Mouse (Mus musculus) embryonic fibroblast, embryonic 13.5 days (primary cell): Measurements from ENCODE around the gene Bfar. TPM values are rescaled to one million over a fixed set of nuclear protein-coding genes. Genes with fewer than 3 reads are reported as not detected.
"Not testable (repeated sequence)": the region's sequence is repeated elsewhere in the genome, so short reads cannot be mapped to it uniquely, and the experiment has no call there.

Source experiments
- H3K27ac ChIP-seq: 2 replicates; pipeline ENCODE4 v1.5.1; 2012; ENCODE audit warnings: low read length, control low read depth, inconsistent platforms; ENCODE audit not compliant: insufficient read depth
- H3K4me1 ChIP-seq: 2 replicates; pipeline ENCODE4 v1.6.1; 2011; ENCODE audit warnings: low read length; ENCODE audit not compliant: control insufficient read depth, insufficient read depth
- H3K4me3 ChIP-seq: 2 replicates; pipeline ENCODE4 v1.5.1; 2011; ENCODE audit warnings: mild to moderate bottlenecking, control low read depth, low read length; ENCODE audit not compliant: insufficient read depth
- CTCF ChIP-seq: IDR thresholded peaks from 2 replicates; pipeline ENCODE4 v1.5.1; 2011; ENCODE audit warnings: mild to moderate bottlenecking, control low read depth, low read length, moderate library complexity, borderline replicate concordance; ENCODE audit not compliant: insufficient read depth
- POLR2A ChIP-seq: IDR thresholded peaks from 2 replicates; pipeline ENCODE4 v1.6.1; 2011; ENCODE audit warnings: low read depth, mild to moderate bottlenecking, control low read depth, low read length, moderate library complexity
- polyA plus RNA-seq: library from polyadenylated mRNA; stranded (reverse); fragments of >200 nt; gene quantifications from 2 replicates; pipeline ENCODE4 v1.2.4, GENCODE M21; 2011; ENCODE audit warnings: low read depth; ENCODE audit not compliant: missing spikeins, insufficient read length

Gene Bfar
- polyA plus RNA-seq, 1 experiment = 51.7 TPM

DNA sequence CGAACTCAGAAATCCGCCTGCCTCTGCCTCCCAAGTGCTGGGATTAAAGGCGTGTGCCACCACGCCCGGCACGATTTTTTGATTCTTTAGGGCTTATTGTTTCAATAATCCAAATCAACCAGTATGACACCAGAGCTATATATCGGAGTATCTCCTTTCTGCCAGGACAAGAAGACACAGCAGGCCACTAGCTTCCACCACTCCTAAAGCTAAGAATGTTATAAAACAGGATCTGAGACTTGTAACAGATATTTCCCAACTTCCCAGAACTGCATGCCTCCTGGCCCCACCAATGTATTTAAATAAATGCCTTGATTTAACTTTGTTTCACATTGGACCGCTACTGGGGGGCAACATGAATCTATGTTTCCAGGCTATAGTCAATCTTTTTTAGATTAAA lies 76.0 kb downstream of the Bfar start:
- TF ChIP-seq POLR2A (no peak), CTCF (no peak)
- no peak overlapping the region for H3K4me3 ChIP-seq
- no peaks in the 10 kb centered on the region for H3K4me1 ChIP-seq
- H3K27ac ChIP-seq = no peak overlapping the region

DNA sequence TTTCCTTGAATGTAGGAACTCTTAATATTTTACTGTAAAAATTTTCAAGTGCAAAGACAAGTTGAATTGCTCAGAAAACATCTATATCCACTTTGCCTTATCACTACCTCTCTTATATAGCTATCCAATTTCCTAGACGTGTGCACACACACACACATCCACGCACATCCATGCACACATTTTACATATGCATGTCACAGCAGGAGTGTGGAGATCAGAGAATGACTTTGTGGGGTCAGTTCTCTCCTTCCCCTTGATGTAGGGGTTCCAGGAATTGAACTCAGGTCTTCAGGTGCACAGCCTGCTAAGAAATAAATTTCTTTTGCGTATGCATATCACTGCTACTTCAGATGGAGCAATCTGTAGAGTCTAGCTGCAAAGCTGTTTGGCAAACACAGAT lies 76.5 kb downstream of the Bfar start:
- Histone ChIP-seq H3K4me3 (no peak overlapping the region), H3K27ac (no peak overlapping the region), H3K4me1 (no peaks in the 10 kb centered on the region)
- no peak for TF ChIP-seq CTCF
- no peak for TF ChIP-seq POLR2A

DNA sequence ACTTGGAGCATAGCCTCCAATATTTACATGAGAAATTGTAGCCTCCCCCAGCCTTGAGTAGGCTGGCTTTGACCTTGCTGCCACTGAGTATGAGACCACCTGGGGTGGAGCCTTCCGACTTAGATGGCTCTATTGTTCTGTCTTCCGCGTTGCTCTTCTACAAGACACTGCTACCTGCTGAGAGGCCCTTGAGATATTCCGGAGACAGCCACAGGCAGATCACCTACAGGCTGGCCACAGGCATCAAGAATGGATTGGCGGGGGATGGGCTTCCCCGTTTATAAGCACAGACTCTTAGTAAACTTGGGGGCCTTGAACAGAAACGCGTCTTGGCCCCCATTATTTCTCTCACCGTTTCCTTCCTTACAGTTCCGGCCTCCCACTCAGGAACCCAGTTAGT lies 77.2 kb downstream of the Bfar start:
- not testable (repeated sequence) for H3K4me1 ChIP-seq, H3K27ac ChIP-seq

DNA sequence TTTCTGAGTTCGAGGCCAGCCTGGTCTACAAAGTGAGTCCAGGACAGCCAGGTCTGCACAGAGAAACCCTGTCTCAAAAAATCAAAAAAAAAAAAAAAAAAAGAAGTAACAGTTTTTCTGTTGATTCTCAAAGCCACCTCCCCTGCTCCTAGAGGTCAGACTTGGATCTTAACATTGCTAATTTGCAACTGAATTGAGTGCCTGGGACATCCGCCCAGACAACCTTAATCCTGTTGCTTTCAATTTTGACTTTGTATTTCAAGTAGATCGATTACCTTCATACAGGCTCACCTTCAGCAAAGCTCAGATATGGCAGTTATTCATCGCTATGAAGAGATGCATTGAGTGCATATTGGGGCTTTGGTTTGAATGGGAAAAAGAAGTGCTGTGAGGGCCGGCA lies 77.6 kb downstream of the Bfar start:
- no peaks in the 10 kb centered on the region for H3K4me1 ChIP-seq
- TF ChIP-seq CTCF = no peak
- TF ChIP-seq POLR2A = no peak
- no peak overlapping the region for H3K27ac ChIP-seq
- no peak overlapping the region for H3K4me3 ChIP-seq

More for the DNA sequence above, 77.2 kb downstream of the Bfar start:
- not testable (repeated sequence) for H3K4me3 ChIP-seq

DNA sequence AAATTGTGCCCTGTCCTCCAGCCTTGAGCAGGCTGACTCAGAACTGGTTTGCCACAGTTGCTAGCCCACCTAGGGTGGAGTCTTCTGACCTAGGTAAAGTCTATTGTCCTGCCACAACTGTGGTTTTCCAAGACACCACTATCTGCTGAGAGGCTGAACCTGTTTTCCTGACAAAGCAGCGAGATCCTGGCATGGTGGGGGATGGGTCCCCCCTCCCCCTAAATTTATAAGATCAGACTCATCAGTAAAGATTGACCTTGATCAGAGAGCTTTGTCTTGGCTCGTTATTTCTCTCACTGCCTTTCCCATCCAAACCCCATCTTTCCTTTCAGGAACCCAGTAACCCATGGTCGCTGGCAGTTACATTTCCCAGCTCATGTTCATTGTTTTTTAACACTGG lies 78.3 kb downstream of the Bfar start:
- TF ChIP-seq CTCF (no peak), POLR2A (no peak)
- Histone ChIP-seq H3K27ac (no peak overlapping the region), H3K4me3 (no peak overlapping the region), H3K4me1 (no peaks in the 10 kb centered on the region)

DNA sequence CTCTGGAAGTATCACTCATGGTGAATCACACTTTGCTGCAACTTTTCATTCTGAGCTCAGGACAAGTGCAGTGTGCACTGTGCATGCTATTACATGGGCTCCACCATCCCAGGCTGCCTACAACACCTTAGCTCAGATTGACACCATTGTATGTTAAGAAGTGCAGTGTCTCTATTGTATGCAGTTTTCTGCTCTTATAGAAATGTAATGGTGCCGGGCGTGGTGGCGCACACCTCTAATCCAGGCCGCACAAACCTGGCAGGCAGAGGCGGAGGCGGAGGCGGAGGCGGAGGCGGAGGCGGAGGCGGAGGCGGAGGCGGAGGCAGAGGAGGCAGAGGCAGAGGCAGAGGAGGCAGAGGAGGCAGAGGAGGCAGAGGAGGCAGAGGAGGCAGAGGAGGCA lies 79.0 kb downstream of the Bfar start:
- Histone ChIP-seq H3K4me1 (no peaks in the 10 kb centered on the region), H3K27ac (no peak overlapping the region), H3K4me3 (no peak overlapping the region)
- TF ChIP-seq CTCF (no peak), POLR2A (no peak)

Other genes with a start within 250 kb of the Bfar start
- gene Parn, start 3.7 kb upstream of the Bfar start, polyA plus RNA-seq = 33.4 and 38.1 TPM in 2 replicates
- gene 3110001I22Rik, start 71 bp downstream of the Bfar start, polyA plus RNA-seq = 2.7 and 3.8 TPM in 2 replicates
- not detected in 2 replicates for gene Pla2g10, start 59.1 kb downstream of the Bfar start, polyA plus RNA-seq
- 52.4 and 52.5 TPM in 2 replicates for gene Rrn3, start 108.8 kb downstream of the Bfar start, polyA plus RNA-seq
- gene Ntan1, start 147.0 kb downstream of the Bfar start, polyA plus RNA-seq = 73.3 and 82.0 TPM in 2 replicates
- 195 and 220 TPM in 2 replicates for gene Pdxdc1, start 231.3 kb downstream of the Bfar start, polyA plus RNA-seq
- 4.7 and 5.1 TPM in 2 replicates for gene Mpv17l, start 231.3 kb downstream of the Bfar start, polyA plus RNA-seq